7 mouse cellular contexts compared by ENCODE assay signal in the genomic region with DNA sequence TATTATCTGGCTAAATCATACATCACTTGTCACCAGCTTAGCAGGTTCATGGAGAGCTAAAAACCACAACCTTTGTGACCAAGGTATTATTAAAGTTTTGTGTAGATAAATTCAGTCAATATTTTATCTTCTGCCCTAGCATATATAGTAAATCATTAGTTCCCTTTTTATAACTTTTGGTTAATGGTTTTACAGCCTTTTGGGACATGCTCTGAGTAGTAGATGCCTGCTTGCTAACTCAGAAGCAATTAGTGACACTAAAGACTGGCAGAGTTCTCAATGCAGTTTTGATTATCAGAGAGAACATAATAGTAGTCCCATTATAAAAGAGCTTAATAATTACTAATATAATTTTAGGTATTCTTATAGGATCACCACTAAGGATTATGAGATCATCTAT. TPM values are rescaled to one million over a fixed set of nuclear protein-coding genes. Genes with fewer than 3 reads are reported as not detected.
ATAC-seq lines count a peak whose summit lies in the region.
"Not testable (repeated sequence)": the region's sequence is repeated elsewhere in the genome, so short reads cannot be mapped to it uniquely, and the experiment has no call there.
"Had no signal": no experiment of that assay in that cellular context is flagged by ENCODE, and none has a peak within 500 bp of the region (broad histone marks: within the 10 kb centered on the region; RNA-seq: fewer than 3 reads in every experiment).

No protein-coding gene starts in this region.

- not testable (repeated sequence) for H3K4me1 ChIP-seq in intestine, embryonic 15.5 days (replicated peaks); intestine, embryonic 16.5 days (ENCODE audit: control insufficient read depth, insufficient read depth, low read length)

- ATAC-seq in intestine, embryonic 15.5 days = peak; percentile 59
- ATAC-seq in intestine, embryonic 16.5 days = peak; percentile 77

- not testable (repeated sequence) for H3K27ac ChIP-seq in intestine, embryonic 15.5 days; intestine, embryonic 16.5 days (ENCODE audit: low read length)

- H3K4me2 ChIP-seq in intestine, embryonic 15.5 days (replicated peaks); intestine, embryonic 16.5 days (ENCODE audit: low read depth, low read length): not testable (repeated sequence)

- H3K27me3 ChIP-seq in intestine, embryonic 15.5 days (replicated peaks); intestine, embryonic 16.5 days (replicated peaks; ENCODE audit: control insufficient read depth, insufficient read depth, low read length): not testable (repeated sequence)

- H3K36me3 ChIP-seq in intestine, embryonic 15.5 days; intestine, embryonic 16.5 days (ENCODE audit: control insufficient read depth, insufficient read depth, low read length): not testable (repeated sequence)

- not testable (repeated sequence) for H3K9me3 ChIP-seq in intestine, embryonic 15.5 days; intestine, embryonic 16.5 days (ENCODE audit: control insufficient read depth, low read length)

- H3K9ac ChIP-seq in intestine, embryonic 15.5 days; intestine, embryonic 16.5 days (ENCODE audit: low read depth, low read length): not testable (repeated sequence)

- H3K4me3 ChIP-seq in intestine, embryonic 15.5 days (replicated peaks); intestine, embryonic 16.5 days (ENCODE audit: low read length): not testable (repeated sequence)

RNA-seq across cellular contexts. Expression of gene Bcl2a1a, which starts 5.2 kb away (rescaled TPM):
- polyA plus RNA-seq in intestine, embryonic 15.5 days (2015; fragmentation: Nextera tagmentation; extraction: Ambion mirVana) = 1.00 and 2.5 TPM in 2 replicates
- 2.2 and 2.4 TPM in 2 replicates for polyA plus RNA-seq in intestine, embryonic 16.5 days (2015; fragmentation: Nextera tagmentation; extraction: Ambion mirVana)
- polyA plus RNA-seq: brain, embryonic 14.5 days; C2C12; CD4-positive, CD25-positive, alpha-beta regulatory T cell, adult 4 months; G1E; Patski had no signal
